Mouse (Mus musculus): ENCODE measurements around the gene Unc119b. TPM values are rescaled to one million over a fixed set of nuclear protein-coding genes. Genes with fewer than 3 reads are reported as not detected.
"Not testable (repeated sequence)": the region's sequence is repeated elsewhere in the genome, so short reads cannot be mapped to it uniquely, and the experiment has no call there.

The Unc119b gene
- 10 to 100 TPM; 19.9 to 20.3 TPM for total RNA-seq (2021)
- long read RNA-seq, experiment 1, transcript Unc119b-201 (5 exons, 3,659 nt): major isoform, 45 of 53 reads
- long read RNA-seq, experiment 1, partial matches to known transcripts: 2 of 53 reads
- long read RNA-seq, experiment 1, other reads (novel, unspliced or antisense): 6 of 53 reads
- long read RNA-seq, experiment 2, transcript Unc119b-201 (5 exons, 3,659 nt): major isoform, 33 of 39 reads
- long read RNA-seq, experiment 2, partial matches to known transcripts: 1 of 39 reads
- long read RNA-seq, experiment 2, other reads (novel, unspliced or antisense): 5 of 39 reads

- DNase-seq (ENCODE audit: low spot score in 2 of 2): peak; percentile 80 to 89
Measured at GRCm38 (mm10) chr5:115134234-115135165, at the start of gene Unc119b. Unc119b (minus strand) TSS chr5:115134975.

- no peak for DNase-seq (ENCODE audit: low spot score in 2 of 2)
Measured at GRCm38 (mm10) chr5:115183482-115183881, 48.7 kb upstream of the Unc119b start.

GRCm38 (mm10) chr5:115182925-115183324 lies 48.1 kb upstream of the Unc119b start:
- DNase-seq (ENCODE audit: low spot score in 2 of 2): no peak

- DNase-seq (ENCODE audit: low spot score in 2 of 2): no peak
Measured at GRCm38 (mm10) chr5:115181248-115181940, 46.6 kb upstream of the Unc119b start.

- no peak for DNase-seq (ENCODE audit: low spot score in 2 of 2)
Measured at GRCm38 (mm10) chr5:115179596-115179995, 44.8 kb upstream of the Unc119b start.

- DNase-seq (ENCODE audit: low spot score in 2 of 2): no peak
Measured at GRCm38 (mm10) chr5:115177866-115178265, 43.1 kb upstream of the Unc119b start.

- no peak for DNase-seq (ENCODE audit: low spot score in 2 of 2)
Measured at GRCm38 (mm10) chr5:115174554-115174953, 39.8 kb upstream of the Unc119b start.

GRCm38 (mm10) chr5:115170150-115170549 lies 35.4 kb upstream of the Unc119b start:
- DNase-seq (ENCODE audit: low spot score in 2 of 2): no peak

GRCm38 (mm10) chr5:115168641-115169415 lies 34.1 kb upstream of the Unc119b start:
- no peak for DNase-seq (ENCODE audit: low spot score in 2 of 2)

- no peak for DNase-seq (ENCODE audit: low spot score in 2 of 2)
Measured at GRCm38 (mm10) chr5:115167396-115167795, 32.6 kb upstream of the Unc119b start.

GRCm38 (mm10) chr5:115166815-115167194 lies 32.0 kb upstream of the Unc119b start:
- no peak for DNase-seq (ENCODE audit: low spot score in 2 of 2)

- no peak for DNase-seq (ENCODE audit: low spot score in 2 of 2)
Measured at GRCm38 (mm10) chr5:115165895-115166814, 31.4 kb upstream of the Unc119b start.

- DNase-seq (ENCODE audit: low spot score in 2 of 2): no peak
Measured at GRCm38 (mm10) chr5:115165351-115165750, 30.6 kb upstream of the Unc119b start.

- not testable (repeated sequence) for DNase-seq (ENCODE audit: low spot score in 2 of 2)
Measured at GRCm38 (mm10) chr5:115164446-115164845, 29.7 kb upstream of the Unc119b start.

- DNase-seq (ENCODE audit: low spot score in 2 of 2): peak in 1 of 2 experiments; percentile 62
Measured at GRCm38 (mm10) chr5:115163563-115163962, 28.8 kb upstream of the Unc119b start.

- not testable (repeated sequence) for DNase-seq (ENCODE audit: low spot score in 2 of 2)
Measured at GRCm38 (mm10) chr5:115161940-115162279, 27.1 kb upstream of the Unc119b start.

GRCm38 (mm10) chr5:115161064-115161939 lies 26.5 kb upstream of the Unc119b start:
- no peak for DNase-seq (ENCODE audit: low spot score in 2 of 2)

GRCm38 (mm10) chr5:115160655-115161054 lies 25.9 kb upstream of the Unc119b start:
- no peak for DNase-seq (ENCODE audit: low spot score in 2 of 2)

- DNase-seq (ENCODE audit: low spot score in 2 of 2): no peak
Measured at GRCm38 (mm10) chr5:115159165-115159564, 24.4 kb upstream of the Unc119b start.
